Mouse (Mus musculus): ENCODE results near the gene Sel1l. TPM values are rescaled to one million over a fixed set of nuclear protein-coding genes. Genes with fewer than 3 reads are reported as not detected.

Gene Sel1l
- polyA plus RNA-seq, 1 experiment from 2014 or later: 77.3 TPM

DNA sequence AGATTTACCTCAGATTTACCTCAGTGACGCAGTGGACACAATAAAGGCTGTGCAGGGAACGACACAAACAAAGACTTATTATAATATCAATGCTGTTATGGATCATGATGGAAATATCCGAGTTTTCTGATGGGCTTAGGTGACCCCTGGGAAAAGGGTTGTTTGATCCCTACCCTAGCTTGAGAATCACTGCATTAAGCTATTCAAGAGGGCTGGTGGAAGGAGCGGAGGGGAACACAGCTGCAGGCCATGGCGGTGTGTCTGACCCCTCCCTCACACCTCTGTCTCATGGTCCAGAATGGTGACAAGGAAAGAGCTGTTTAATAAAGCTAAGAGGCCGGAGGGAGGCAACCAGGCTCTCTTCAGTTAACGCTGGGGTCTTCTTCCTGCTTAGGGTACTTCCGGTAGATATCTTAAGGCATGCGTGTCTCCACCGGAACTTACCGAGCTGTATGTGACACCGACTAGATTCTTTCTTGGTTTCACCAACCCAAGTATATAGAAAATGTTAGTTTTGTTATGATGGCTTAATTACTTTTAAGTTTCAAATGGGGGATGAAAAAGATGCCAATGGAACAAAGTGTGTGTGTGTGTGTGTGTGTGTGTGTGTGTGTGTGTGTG is 46.3 kb downstream of the Sel1l start:
- Histone ChIP-seq H3K4me2 (replicated peaks; ENCODE audit: low read depth) (no peak overlapping the region), H3K27me3 (ENCODE audit: control insufficient read depth, insufficient read depth, low read length) (no peaks in the 10 kb centered on the region), H3K9ac (ENCODE audit: low read length) (no peak overlapping the region), H3K4me1 (replicated peaks; ENCODE audit: control insufficient read depth, insufficient read depth) (no peaks in the 10 kb centered on the region), H3K36me3 (ENCODE audit: control insufficient read depth, insufficient read depth, low read length) (no peaks in the 10 kb centered on the region; the same call in 1 of the 2 replicates), H3K4me3 (ENCODE audit: low read depth, low read length) (no peak overlapping the region), H3K9me3 (ENCODE audit: control insufficient read depth, low read length) (no peaks in the 10 kb centered on the region), H3K27ac (replicated peaks) (no peak overlapping the region)
- 82% methylated on average over 12 of the region's 12 CpGs for WGBS
- DNase-seq (ENCODE audit: low spot score) (no peak), ATAC-seq (ENCODE audit: low FRiP score, low TSS enrichment) (no peak)
- no peak for TF ChIP-seq EP300 (optimal IDR thresholded peaks at IDR 0.05)
- TF ChIP-seq CTCF (IDR thresholded peaks at IDR 0.05; ENCODE audit: low read depth): no peak

- Histone ChIP-seq H3K4me1 (replicated peaks; ENCODE audit: control insufficient read depth, insufficient read depth) (no peaks in the 10 kb centered on the region), H3K4me3 (ENCODE audit: low read depth, low read length) (no peak overlapping the region), H3K36me3 (ENCODE audit: control insufficient read depth, insufficient read depth, low read length) (no peaks in the 10 kb centered on the region; the same call in 1 of the 2 replicates), H3K4me2 (replicated peaks; ENCODE audit: low read depth) (no peak overlapping the region), H3K9ac (ENCODE audit: low read length) (no peak overlapping the region), H3K27me3 (ENCODE audit: control insufficient read depth, insufficient read depth, low read length) (no peaks in the 10 kb centered on the region), H3K27ac (replicated peaks) (no peak overlapping the region), H3K9me3 (ENCODE audit: control insufficient read depth, low read length) (no peaks in the 10 kb centered on the region)
- 67% methylated on average over 6 of the region's 6 CpGs for WGBS
- no peak for ATAC-seq (ENCODE audit: low FRiP score, low TSS enrichment)
- TF ChIP-seq CTCF (IDR thresholded peaks at IDR 0.05; ENCODE audit: low read depth) (no peak), EP300 (optimal IDR thresholded peaks at IDR 0.05) (no peak)
- no peak for DNase-seq (ENCODE audit: low spot score)
Measured at GRCm38 (mm10) chr12:91800861-91801385, 48.0 kb downstream of the Sel1l start.

DNA sequence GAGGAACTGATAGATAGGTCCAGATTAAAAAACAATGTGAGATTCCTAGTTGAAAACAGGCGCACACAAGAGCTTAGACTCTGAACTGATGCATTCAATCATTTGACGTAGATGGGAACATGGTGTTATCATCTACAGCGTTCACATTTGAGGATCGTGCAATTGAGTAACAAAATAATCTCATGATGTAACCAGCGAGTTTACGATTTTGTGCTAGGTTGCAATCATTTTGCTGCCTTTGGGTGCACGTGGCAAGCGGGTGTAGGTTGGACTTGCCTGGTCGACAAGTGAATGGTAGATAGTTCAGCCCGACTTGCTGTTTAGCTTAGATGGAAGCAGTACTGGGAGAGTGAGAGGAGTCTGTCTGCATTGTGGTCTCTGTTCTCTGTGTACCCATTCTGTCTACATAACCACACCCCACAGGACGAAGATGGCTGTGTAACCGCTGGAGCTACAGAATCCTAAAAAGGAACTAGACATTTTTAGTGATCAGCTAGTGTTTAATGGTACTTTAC is 49.1 kb downstream of the Sel1l start:
- H3K9me3 ChIP-seq (ENCODE audit: control insufficient read depth, low read length): no peaks in the 10 kb centered on the region
- no peak for TF ChIP-seq EP300 (optimal IDR thresholded peaks at IDR 0.05)
- no peak for TF ChIP-seq CTCF (IDR thresholded peaks at IDR 0.05; ENCODE audit: low read depth)
- WGBS: 72% methylated on average over 12 of the region's 12 CpGs
- H3K36me3 ChIP-seq (ENCODE audit: control insufficient read depth, insufficient read depth, low read length): no peaks in the 10 kb centered on the region
- ATAC-seq (ENCODE audit: low FRiP score, low TSS enrichment): no peak
- no peaks in the 10 kb centered on the region for H3K27me3 ChIP-seq (ENCODE audit: control insufficient read depth, insufficient read depth, low read length)
- DNase-seq (ENCODE audit: low spot score): no peak
- no peak overlapping the region for H3K4me3 ChIP-seq (ENCODE audit: low read depth, low read length)
- H3K4me1 ChIP-seq (replicated peaks; ENCODE audit: control insufficient read depth, insufficient read depth): no peaks in the 10 kb centered on the region
- H3K9ac ChIP-seq (ENCODE audit: low read length): no peak overlapping the region
- no peak overlapping the region for H3K4me2 ChIP-seq (replicated peaks; ENCODE audit: low read depth)
- no peak overlapping the region for H3K27ac ChIP-seq (replicated peaks)

DNA sequence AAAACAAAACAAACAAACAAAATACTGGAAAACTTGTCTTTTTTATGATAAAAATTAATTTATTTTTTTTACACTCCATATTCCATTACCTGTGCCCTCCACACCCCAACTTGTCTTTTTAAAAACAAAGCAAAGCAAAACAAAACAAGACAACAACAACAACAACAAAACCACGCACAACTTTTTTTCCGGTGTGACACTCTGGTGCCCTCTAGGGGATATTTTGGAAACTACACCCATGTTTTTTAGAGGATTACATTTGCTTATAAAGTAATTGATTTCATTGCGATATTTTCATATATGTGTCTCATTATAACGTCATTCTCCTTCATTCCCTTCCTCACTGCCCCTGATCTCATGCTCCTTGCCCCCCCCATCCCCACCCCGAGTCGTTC is 49.6 kb downstream of the Sel1l start:
- no peak overlapping the region for H3K9ac ChIP-seq (ENCODE audit: low read length)
- H3K27me3 ChIP-seq (ENCODE audit: control insufficient read depth, insufficient read depth, low read length): no peaks in the 10 kb centered on the region
- TF ChIP-seq EP300 (optimal IDR thresholded peaks at IDR 0.05): no peak
- peak; percentile 90 for TF ChIP-seq CTCF (IDR thresholded peaks at IDR 0.05; ENCODE audit: low read depth)
- H3K9me3 ChIP-seq (ENCODE audit: control insufficient read depth, low read length): no peaks in the 10 kb centered on the region
- H3K4me1 ChIP-seq (replicated peaks; ENCODE audit: control insufficient read depth, insufficient read depth): no peaks in the 10 kb centered on the region
- ATAC-seq (ENCODE audit: low FRiP score, low TSS enrichment): no peak
- no peaks in the 10 kb centered on the region for H3K36me3 ChIP-seq (ENCODE audit: control insufficient read depth, insufficient read depth, low read length)
- no peak overlapping the region for H3K4me3 ChIP-seq (ENCODE audit: low read depth, low read length)
- no peak for DNase-seq (ENCODE audit: low spot score)
- WGBS: 15% methylated on average over 6 of the region's 6 CpGs
- no peak overlapping the region for H3K27ac ChIP-seq (replicated peaks)
- H3K4me2 ChIP-seq (replicated peaks; ENCODE audit: low read depth): no peak overlapping the region

DNA sequence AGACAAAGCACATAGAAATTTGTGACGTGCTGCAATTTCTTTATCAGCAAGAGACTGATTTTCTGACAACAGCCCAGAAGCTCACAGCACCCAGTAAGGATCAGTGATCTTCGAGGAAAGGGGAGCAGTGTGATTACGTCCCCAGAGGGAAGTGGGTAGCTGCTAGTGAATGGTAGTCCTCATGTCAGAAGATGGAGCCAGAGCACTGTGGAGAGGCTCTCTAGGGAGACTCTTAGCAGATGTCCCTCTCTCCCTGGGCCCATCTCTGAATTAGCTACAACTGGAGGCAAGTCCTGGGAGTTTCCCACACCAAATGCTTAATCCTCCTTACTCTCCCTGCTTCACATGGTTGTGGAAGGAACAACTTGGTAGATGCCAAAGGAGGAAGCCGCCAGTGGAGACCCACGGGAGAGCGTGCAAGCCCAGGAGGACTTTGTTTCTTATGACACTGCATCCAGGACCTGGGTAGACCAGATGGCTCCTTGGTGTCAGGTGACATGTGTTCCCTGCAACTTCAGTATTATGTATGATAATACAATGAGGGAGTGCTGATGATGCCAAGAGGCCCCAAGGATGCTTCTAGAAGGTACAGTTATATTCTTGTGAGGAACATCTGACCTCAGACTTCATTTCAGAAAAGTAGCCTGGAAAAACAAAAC is 50.1 kb downstream of the Sel1l start:
- H3K36me3 ChIP-seq (ENCODE audit: control insufficient read depth, insufficient read depth, low read length): no peaks in the 10 kb centered on the region
- H3K27ac ChIP-seq (replicated peaks): no peak overlapping the region
- H3K9ac ChIP-seq (ENCODE audit: low read length): no peak overlapping the region
- H3K4me3 ChIP-seq (ENCODE audit: low read depth, low read length): no peak overlapping the region
- no peaks in the 10 kb centered on the region for H3K27me3 ChIP-seq (ENCODE audit: control insufficient read depth, insufficient read depth, low read length)
- ATAC-seq (ENCODE audit: low FRiP score, low TSS enrichment) (no peak), DNase-seq (ENCODE audit: low spot score) (no peak)
- no peaks in the 10 kb centered on the region for H3K4me1 ChIP-seq (replicated peaks; ENCODE audit: control insufficient read depth, insufficient read depth)
- WGBS: 74% methylated on average over 6 of the region's 6 CpGs
- no peaks in the 10 kb centered on the region for H3K9me3 ChIP-seq (ENCODE audit: control insufficient read depth, low read length)
- no peak overlapping the region for H3K4me2 ChIP-seq (replicated peaks; ENCODE audit: low read depth)
- no peak for TF ChIP-seq EP300 (optimal IDR thresholded peaks at IDR 0.05)
- no peak for TF ChIP-seq CTCF (IDR thresholded peaks at IDR 0.05; ENCODE audit: low read depth)

GRCm38 (mm10) chr12:91796774-91797173 is 52.2 kb downstream of the Sel1l start:
- no peak for ATAC-seq (ENCODE audit: low FRiP score, low TSS enrichment)
- whole genome bisulfite sequencing: 69% methylated on average over 4 of the region's 4 CpGs

More at GRCm38 (mm10) chr12:91796774-91797173, 52.2 kb downstream of the Sel1l start:
- Histone ChIP-seq H3K27me3 (ENCODE audit: control insufficient read depth, insufficient read depth, low read length) (no peaks in the 10 kb centered on the region), H3K9me3 (ENCODE audit: control insufficient read depth, low read length) (no peaks in the 10 kb centered on the region), H3K9ac (ENCODE audit: low read length) (no peak overlapping the region), H3K4me1 (replicated peaks; ENCODE audit: control insufficient read depth, insufficient read depth) (no peaks in the 10 kb centered on the region), H3K4me2 (replicated peaks; ENCODE audit: low read depth) (no peak overlapping the region), H3K4me3 (ENCODE audit: low read depth, low read length) (no peak overlapping the region), H3K27ac (replicated peaks) (no peak overlapping the region), H3K36me3 (ENCODE audit: control insufficient read depth, insufficient read depth, low read length) (no peaks in the 10 kb centered on the region)
- no peak for TF ChIP-seq CTCF (IDR thresholded peaks at IDR 0.05; ENCODE audit: low read depth)
- no peak for TF ChIP-seq EP300 (optimal IDR thresholded peaks at IDR 0.05)
- DNase-seq (ENCODE audit: low spot score): no peak
